Mouse (Mus musculus): ENCODE measurements around the gene Slc46a2.

DNA sequence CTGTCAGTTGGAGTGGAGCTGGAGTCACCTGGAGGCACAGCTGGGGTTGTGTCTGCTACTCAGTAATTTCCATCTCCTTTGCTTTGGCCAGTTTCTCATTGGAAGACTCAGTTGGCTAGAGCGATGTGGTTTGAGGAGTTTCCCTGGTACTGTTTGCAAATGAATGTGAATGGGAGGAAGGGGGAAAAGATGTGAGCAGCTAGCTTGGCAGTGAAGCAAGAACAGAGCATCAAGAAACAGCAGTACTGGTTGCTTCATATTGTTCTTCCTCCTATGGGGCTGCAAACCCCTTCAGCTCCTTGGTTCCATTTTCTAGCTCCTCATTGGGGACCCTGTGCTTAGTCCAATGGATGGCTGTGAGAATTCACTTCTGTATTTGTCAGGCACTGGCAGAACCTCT is 52.5 kb downstream of the Slc46a2 start:
- TF ChIP-seq GATA1 (IDR thresholded peaks at IDR 0.05; ENCODE audit: low read length) = no peak
- no peak for TF ChIP-seq TAL1 (IDR thresholded peaks at IDR 0.05; ENCODE audit: low read length)

Data from erythroblast, embryonic 14.5 days (primary cell).